Mouse (Mus musculus): ENCODE results near the gene Mt4. TPM values are rescaled to one million over a fixed set of nuclear protein-coding genes. Genes with fewer than 3 reads are reported as not detected.
A peak's percentile ranks its signal among the peaks of the same experiment; 100 is the strongest.

Gene Mt4
- total RNA-seq (2014; fragmentation: Nextera tagmentation): not detected in 2 replicates
- total RNA-seq (2017): not detected in 2 replicates

DNA sequence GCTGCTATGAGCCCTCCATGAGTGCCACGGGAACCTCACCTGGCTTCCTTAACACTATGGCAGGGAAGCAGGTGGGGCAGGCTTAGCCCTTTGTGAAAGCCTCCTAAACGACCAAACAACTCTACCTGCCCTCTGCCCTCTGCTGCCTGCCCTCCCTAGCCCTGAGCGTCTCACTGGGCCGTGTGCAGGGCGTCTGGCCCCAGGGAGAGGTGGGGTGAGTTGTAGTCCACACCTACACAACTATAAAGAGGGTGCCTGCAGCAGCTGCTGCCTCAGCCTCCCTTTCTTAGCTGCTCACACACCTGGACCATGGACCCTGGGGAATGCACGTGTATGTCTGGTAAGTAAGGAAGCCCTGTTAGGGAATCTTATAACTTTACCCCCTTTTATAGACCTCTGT, at the start of gene Mt4:
TSS of gene Mt4 (plus strand) at position 265 of the 400 bp plus-strand sequence.
- no peak for ATAC-seq (replicated peaks; ENCODE audit: low FRiP score, low TSS enrichment, poor library complexity, severe bottlenecking)

DNA sequence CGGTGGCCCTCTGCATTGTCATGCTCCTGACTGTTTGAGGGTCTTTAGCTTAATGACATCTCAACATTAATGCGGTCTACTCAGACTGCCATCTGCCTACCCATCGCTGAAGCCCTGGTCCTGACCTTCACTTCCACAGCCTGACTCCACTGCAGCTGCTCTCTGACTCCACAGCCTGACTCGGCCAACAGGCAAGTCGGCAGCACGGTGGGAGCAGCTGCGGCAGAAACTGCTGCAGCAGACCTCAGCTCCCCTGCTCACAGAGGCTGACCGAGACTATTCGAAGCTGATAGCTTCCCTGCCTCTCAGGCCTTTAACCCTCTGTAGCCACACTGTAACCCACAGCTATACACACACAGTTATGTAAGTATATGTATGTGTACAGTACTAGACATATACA, 49.0 kb upstream of the Mt4 start:
- no peak for ATAC-seq (replicated peaks; ENCODE audit: low FRiP score, low TSS enrichment, poor library complexity, severe bottlenecking)

DNA sequence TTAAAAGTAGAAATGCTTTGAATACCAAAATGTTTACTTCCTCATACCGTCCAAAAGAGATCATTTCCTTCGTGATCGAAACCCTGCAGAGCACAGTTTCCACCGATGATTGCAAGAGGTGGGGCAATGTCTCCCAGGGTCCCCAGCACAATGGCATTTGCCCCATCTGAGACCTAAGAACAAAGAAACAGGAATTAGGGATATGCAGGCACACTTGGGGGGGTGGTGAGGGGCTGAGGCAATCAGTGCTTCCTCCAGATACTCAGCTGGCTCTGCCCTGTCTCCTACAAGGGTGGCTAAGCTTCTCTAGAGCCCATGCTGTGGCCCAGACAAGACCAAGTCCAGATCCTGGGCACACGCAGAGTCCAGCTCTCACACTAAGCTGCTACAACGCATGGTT, 47.3 kb upstream of the Mt4 start:
- no peak for ATAC-seq (replicated peaks; ENCODE audit: low FRiP score, low TSS enrichment, poor library complexity, severe bottlenecking)

DNA sequence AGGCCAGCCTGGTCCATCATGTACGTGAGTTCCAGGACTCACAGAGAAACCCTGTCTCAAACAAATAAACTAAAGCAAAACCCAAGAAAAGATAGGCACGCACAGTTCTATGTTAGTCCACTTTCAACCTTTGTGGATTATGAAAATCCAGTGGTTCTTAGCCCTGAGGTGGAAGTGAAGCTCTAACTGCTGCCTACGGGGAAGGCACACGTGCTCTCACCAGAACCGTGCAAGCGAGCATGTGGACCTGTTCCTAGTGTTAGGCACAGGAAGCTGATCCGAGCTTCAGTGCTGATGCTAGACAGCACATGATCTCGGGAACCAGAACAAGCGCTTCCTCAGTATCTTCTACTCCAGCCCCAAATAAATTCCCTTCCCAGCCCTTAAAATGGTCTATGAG, 44.1 kb upstream of the Mt4 start:
- no peak for ATAC-seq (replicated peaks; ENCODE audit: low FRiP score, low TSS enrichment, poor library complexity, severe bottlenecking)

DNA sequence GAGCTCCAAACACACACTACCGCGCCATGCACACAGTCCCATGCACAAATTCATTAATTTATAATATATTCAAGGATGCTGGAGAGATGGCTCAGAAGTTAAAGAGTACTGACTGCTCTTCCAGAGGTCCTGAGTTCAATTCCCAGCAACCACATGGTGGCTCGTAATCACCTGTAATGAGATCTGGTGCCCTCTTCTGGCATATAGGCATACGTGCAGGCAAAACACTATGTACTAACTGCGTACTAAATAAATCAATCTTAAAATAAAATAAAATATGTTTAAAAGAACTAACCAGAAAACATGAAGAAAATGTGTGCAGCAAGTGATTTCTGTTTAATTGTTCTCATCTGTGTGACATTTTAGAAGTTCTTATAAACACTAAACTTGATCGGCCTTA, 42.7 kb upstream of the Mt4 start:
- ATAC-seq (replicated peaks; ENCODE audit: low FRiP score, low TSS enrichment, poor library complexity, severe bottlenecking): no peak

DNA sequence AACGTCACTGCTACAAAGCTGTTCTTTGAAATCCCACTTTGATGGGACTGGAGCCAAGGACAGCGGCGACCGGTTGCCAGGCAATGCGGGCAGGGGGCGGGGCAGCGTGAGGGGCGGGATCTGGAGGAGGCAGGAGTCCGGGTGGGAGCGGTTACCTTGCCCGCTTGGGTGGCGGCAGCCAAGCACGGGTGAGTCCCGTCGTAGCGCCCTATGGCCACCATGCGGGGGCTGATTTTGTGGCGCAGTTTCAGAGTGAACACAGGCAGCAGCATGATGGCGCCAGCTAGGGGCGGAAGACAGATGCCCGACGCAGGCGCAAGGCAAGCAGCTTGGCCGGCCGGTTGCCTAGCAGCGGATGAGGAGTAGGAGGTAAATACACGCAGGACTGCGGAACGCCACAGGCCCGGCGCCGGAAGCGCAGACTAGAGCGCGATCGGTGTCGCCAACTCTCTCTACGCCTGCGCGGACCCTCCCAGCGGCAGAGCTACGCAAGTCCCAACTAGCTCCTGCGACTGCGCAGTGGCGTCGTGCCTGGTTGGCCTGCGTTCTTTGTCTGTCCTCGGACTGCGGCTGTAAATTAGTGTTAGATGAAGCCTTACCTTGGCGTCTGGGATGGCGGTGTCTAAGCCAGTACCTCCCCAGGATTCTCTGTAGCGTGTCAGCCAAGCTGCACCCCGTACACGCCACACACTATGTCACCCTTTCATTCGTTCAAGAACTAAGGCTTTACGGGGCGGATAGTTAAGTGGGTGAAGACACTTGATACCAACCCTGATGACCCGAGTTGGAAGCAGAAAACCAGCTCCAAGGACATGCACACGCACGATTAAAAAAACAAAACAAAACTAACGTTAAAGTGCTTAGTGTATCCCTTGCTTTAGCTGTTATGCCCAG, 38.7 kb upstream of the Mt4 start, which contains the start of gene Bbs2:
TSS of gene Bbs2 (minus strand) at position 848 of the 894 bp plus-strand sequence.
- peak; percentile 98 for ATAC-seq (replicated peaks; ENCODE audit: low FRiP score, low TSS enrichment, poor library complexity, severe bottlenecking)

DNA sequence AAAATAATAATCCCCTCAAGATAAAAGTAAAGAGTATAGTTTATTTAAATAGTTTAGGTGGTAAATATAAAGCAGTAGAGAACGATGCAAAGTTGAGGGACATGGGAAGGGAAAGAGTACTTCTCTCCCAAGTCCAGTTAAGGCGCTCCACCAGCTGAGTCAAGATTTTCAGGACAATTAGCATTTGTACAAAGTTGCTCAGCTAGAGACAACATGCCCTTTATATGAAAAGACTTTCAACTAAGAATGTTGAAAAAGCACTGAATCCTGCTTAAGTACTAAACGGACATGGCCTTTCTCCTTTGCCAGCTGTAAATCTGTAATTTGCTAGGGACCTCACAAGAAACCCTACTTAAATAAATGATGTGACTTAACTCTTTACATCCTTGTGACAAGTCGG, 38.0 kb upstream of the Mt4 start:
- ATAC-seq (replicated peaks; ENCODE audit: low FRiP score, low TSS enrichment, poor library complexity, severe bottlenecking): no peak

DNA sequence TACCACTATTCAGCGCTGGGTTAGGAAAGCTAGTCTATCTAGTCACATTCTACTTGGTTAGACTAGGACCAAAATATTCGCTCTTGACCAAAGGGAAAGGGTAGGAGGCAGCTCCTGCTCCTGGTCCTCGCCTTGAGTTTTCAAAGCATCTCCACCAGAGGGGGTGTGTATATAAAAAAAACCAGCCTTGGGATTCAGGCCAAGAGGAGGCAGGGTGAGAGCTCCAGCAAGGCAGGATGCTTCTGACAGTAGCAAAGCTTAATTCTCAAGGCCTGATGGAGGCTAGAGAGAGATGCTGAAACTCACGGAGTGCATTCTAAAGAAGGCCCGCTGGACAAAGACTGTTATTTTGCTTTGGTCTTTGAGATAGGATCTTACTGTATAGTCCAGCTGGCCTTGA, 32.9 kb upstream of the Mt4 start:
- ATAC-seq (replicated peaks; ENCODE audit: low FRiP score, low TSS enrichment, poor library complexity, severe bottlenecking): 0 out of 2 replicates have a peak, but pooled peaks have one; percentile 45

DNA sequence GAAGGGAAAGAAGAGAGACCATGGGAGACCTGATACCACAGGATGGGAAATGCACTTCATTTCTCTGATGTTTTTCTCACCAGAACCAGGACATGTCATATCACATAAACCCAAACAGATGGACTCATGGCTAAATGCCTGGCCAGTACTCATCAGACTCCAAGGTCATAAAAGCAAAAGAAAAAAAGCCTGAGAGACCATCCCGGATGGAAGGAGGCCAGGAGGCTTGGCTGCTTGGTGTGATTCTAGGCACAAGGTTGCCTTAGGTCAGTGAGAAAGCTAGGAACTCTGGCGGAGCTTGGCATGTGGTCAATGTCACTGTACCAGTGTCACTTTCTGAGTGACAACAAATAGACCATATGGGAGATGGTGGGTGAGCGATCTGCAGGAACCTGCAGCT, 29.1 kb upstream of the Mt4 start:
- ATAC-seq (replicated peaks; ENCODE audit: low FRiP score, low TSS enrichment, poor library complexity, severe bottlenecking): no peak

DNA sequence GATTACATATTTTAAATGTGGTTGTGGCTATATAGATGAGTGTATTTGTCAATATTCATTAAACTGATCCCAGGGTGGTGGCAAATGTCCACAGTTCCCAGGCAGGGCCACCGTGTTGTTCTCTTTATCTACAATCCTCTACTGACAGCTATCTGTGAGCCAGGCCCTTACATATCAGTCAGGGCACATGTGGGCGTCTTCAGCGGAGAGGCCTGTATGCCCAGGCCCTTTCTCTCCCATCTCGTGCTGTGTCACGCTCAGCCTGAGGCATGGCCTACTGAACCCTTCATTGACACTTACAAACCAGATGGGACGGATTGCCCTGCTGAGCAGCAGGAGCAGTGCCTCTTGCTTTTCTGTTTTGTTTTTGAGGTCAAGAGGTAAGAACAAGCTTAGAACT, 27.6 kb upstream of the Mt4 start:
- peak; percentile 86 for ATAC-seq (replicated peaks; ENCODE audit: low FRiP score, low TSS enrichment, poor library complexity, severe bottlenecking)

DNA sequence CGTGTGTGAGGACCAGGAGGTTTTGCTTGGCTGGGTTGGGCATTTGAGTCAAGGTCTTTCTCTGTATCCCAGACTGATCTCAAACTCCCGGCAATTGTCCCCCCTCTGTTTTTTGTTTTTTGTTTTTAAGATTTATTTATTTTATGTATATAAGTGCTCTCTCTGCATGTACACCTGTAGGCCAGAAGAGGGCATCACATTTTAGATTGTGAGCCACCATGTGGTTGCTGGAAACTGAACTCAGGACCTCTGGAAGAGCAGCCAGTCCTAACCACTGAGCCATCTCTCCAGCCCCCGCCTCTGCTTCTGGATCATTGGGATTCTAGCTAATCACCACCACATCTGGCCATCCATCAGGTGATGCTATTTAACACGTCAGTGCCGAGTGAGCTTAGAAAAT, 27.2 kb upstream of the Mt4 start:
- no peak for ATAC-seq (replicated peaks; ENCODE audit: low FRiP score, low TSS enrichment, poor library complexity, severe bottlenecking)

DNA sequence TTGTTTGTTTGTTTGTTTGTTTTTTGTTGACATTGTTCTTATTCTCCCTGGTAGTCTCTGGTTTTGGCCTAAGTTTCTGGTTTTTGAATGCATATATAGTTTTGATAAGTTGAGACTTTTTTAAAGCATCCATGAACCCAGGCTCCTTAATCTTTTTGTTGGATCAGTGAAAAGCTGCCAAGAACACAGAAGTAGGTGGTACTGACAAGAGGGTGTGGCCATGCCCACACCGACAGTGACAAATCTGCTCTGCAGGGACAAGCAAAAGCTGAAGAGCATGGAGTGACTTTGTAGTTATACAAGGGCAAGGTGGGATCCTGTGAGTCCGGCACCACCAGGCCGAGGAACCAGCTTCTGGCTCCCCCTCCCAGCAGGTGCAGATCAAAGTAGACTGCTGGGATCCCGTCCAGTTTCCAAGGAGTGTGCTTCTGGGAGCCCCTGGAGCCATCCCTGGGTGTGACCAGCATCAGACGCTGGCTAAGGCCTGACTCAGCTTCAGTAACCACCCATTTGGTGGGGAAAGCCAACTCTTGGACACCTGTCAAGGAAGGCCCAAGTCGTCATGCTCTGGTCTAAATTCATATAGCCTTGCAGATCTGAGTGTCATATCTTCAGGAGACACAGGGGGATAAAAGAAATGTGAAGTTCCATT, 26.3 kb upstream of the Mt4 start:
- peak; percentile 82 for ATAC-seq (replicated peaks; ENCODE audit: low FRiP score, low TSS enrichment, poor library complexity, severe bottlenecking)

DNA sequence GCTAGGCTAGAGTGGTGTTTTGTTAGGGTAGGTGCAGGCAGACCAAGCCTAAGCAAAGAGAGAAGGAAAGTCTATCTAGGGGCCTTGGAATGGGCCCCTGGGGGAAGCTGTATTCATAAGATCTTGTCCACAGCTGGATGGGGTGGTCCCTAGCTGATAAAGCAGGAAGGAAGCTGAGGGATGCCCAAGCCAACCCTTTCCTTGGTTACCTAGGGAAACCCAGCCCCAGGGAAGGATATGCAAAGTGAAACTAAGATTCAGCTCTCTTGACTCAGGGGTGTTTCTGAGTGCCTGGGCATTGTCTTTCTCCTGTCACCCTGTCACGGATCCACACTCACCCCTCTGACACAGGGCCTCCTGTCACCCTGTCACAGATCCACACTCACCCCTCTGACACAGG, 23.6 kb upstream of the Mt4 start:
- ATAC-seq (replicated peaks; ENCODE audit: low FRiP score, low TSS enrichment, poor library complexity, severe bottlenecking): no peak

DNA sequence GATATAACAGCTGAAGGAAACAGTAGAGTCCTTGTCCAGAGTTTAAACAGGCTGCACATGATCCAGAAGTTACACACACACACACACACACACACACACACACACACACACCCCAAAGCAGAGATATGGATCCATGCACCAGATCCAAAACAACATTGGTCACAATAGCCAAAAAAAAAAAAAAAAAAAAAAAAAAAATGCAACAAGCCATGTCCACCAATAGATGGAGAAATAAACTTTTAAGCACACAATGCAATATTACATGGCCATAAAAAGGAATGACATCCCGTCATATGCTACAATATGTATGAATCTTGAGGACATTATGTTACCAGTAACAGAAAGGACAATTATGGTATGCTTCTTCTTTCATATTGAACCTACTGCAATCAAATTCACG, 23.0 kb upstream of the Mt4 start:
- no peak for ATAC-seq (replicated peaks; ENCODE audit: low FRiP score, low TSS enrichment, poor library complexity, severe bottlenecking)

DNA sequence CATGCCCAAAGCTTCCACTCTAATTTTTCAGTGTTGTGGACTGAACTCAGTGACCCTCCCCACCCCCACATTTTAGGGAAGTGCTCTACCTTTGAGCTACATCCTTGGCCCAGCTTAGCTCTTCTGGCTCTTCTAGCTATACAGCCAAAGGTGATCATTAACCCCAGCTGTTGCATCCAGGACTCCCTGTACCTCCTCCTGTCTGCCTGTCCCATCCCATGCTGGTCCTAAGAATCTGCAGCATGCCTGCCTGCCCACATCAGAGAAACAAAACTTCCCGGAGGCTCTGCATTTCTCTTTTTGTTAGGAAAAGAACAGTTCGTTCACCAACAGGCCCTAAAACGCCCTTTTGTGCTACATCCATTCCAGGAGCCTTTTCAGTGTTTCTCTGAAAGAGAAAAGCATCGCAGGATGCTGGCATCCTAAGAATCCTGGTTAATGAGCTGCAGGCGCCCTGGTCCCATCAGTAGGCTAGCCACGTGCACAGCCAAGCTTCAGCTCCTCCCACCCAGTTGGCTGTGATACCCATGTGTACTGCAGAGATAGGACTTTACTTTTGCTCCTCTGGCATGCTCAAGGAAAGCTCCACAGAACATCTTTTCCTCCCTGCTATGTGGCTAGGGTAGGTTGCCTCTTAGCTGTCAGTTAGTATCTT, 18.1 kb upstream of the Mt4 start:
- peak; percentile 97 for ATAC-seq (replicated peaks; ENCODE audit: low FRiP score, low TSS enrichment, poor library complexity, severe bottlenecking)

DNA sequence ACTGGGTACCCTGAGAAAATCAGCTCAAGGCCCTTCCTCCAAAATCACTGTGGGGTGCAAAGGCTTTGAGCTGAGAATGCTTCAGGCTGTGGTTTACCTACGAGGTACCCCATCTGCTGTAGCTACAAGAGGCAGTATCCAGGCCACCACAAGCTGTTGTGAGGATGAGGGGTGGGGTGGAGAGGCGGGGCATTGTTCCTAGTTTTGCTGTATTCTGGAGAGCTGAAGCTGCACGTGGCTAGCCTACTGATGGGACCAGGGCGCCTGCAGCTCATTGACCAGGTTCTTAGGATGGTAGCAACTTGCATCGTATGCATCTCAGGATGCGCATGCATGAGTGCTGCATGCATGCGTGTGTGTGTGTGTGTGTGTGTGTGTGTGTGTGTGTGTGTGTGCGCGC, 15.4 kb upstream of the Mt4 start:
- ATAC-seq (replicated peaks; ENCODE audit: low FRiP score, low TSS enrichment, poor library complexity, severe bottlenecking): no peak

DNA sequence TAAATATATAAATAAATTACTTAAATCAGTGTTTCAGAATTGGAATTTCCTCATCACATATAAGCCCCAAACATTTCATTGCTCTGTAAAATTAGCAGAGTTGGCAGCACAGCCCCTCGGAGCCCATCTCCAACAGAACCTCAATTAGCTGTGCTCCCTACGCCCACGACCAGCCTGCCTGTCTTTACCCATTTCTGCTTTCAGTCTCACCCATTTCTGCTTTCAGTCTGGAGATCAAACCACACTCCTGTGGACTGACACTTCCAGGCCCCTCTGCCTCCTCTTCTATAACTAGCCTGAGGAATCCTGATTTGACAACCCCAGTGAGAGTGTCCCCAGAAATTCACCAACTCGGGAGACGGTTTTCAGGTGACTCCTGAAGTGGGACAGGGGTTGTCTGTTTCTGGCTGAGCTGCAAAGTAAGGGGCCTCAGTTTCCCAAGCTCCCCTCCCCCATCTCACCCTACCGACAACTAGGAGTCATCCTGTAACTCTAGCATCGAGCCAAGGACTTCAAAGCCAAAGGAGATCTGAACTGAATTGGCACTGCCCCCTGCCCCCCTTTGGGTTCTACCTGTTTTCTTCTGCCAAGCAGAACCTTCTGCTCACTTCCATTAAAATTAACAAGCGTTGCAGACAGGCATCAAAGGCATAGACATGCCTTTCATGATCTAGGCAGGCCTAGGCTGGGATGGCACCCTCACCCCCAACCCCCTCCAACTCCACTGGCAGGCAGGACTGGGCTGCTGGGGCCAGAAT, 14.1 kb upstream of the Mt4 start:
- no peak for ATAC-seq (replicated peaks; ENCODE audit: low FRiP score, low TSS enrichment, poor library complexity, severe bottlenecking)

DNA sequence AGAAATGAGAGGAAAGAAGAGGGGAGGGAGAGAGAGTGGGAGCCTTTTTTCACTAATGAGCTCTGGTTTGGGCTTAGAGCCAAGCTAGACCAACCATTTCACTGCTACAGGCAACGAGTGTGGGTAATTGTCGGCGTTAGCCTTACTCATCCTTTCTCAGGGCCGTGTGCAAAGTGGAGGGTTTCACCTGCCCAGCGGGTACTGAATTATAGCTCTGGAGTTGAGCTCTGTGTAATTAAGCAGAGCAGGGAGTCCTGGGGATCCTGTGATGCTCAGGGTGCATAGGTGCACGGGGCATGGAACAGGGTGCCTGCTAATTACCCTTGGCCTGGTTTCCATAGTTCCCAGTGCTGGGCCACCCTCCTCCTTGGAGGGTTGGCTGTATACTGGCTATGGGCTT, 9.3 kb upstream of the Mt4 start:
- no peak for ATAC-seq (replicated peaks; ENCODE audit: low FRiP score, low TSS enrichment, poor library complexity, severe bottlenecking)

DNA sequence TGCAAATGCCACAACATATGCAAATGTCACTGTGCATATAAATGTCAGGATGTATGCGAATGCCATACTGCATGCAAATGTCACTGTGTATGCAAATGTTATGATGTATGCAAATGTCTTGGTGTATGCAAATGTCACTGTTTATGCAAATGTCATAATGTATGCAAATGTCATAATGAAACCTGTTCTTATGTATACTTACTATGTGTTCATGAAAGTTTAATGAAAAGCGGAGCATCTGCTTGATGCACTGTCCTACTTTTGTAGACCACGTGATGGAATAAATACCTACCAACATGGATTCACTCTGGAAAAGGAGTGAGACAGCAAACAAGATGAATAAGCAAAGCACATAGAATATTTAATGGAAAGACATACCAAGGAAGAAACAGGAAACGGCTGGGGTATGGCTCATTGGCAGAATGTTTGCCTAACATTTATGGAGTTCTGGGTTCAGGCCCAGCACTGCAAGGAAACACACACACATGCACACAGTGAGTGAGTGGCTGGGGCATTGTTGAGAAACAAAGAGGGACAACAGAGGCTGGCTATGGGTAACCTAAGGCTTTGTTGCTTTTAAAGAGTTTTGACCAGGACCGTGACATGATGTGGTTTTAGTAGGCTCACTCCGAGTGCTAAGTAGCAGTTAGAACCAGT, 7.7 kb upstream of the Mt4 start:
- no peak for ATAC-seq (replicated peaks; ENCODE audit: low FRiP score, low TSS enrichment, poor library complexity, severe bottlenecking)
